Mouse (Mus musculus) hindlimb bud, embryonic 11.5 days (tissue): Measurements from ENCODE around the gene Ptprt.

Experiments used
- DNase-seq: peaks from one replicate; pipeline ENCODE4 v3.0.0-alpha.2; 2012; ENCODE audit warnings: low read depth, low spot score; ENCODE audit errors: extremely low spot score

The Ptprt gene

GRCm38 (mm10) chr2:161709316-161709715 lies 951.6 kb downstream of the Ptprt start:
- DNase-seq: no peak

- DNase-seq: no peak
Observed at GRCm38 (mm10) chr2:161706386-161706915, 954.5 kb downstream of the Ptprt start.

- no peak for DNase-seq
Observed at GRCm38 (mm10) chr2:161704811-161705210, 956.1 kb downstream of the Ptprt start.

GRCm38 (mm10) chr2:161704410-161704809 lies 956.5 kb downstream of the Ptprt start:
- no peak for DNase-seq

- DNase-seq: no peak
Observed at GRCm38 (mm10) chr2:161695819-161696218, 965.1 kb downstream of the Ptprt start.

- no peak for DNase-seq
Observed at GRCm38 (mm10) chr2:161668302-161668986, 992.5 kb downstream of the Ptprt start.

GRCm38 (mm10) chr2:161661912-161662311 lies 999.0 kb downstream of the Ptprt start:
- no peak for DNase-seq

GRCm38 (mm10) chr2:161660827-161661226 lies 1000.1 kb downstream of the Ptprt start:
- DNase-seq: no peak

- DNase-seq: no peak
Observed at GRCm38 (mm10) chr2:161657046-161657445, 1003.9 kb downstream of the Ptprt start.

- DNase-seq: no peak
Observed at GRCm38 (mm10) chr2:161656632-161657031, 1004.3 kb downstream of the Ptprt start.

GRCm38 (mm10) chr2:161640805-161641204 lies 1020.1 kb downstream of the Ptprt start:
- DNase-seq: no peak

GRCm38 (mm10) chr2:161634084-161634483 lies 1026.9 kb downstream of the Ptprt start:
- DNase-seq: no peak

- no peak for DNase-seq
Observed at GRCm38 (mm10) chr2:161625896-161626295, 1035.1 kb downstream of the Ptprt start.

GRCm38 (mm10) chr2:161608401-161608800 lies 1052.5 kb downstream of the Ptprt start:
- DNase-seq: no peak

- no peak for DNase-seq
Observed at GRCm38 (mm10) chr2:161607372-161607771, 1053.6 kb downstream of the Ptprt start.

GRCm38 (mm10) chr2:161600206-161600808 lies 1060.6 kb downstream of the Ptprt start:
- DNase-seq: no peak

GRCm38 (mm10) chr2:161593391-161594152 lies 1067.4 kb downstream of the Ptprt start:
- no peak for DNase-seq

- no peak for DNase-seq
Observed at GRCm38 (mm10) chr2:161574401-161574800, 1086.5 kb downstream of the Ptprt start.

- DNase-seq: no peak
Observed at GRCm38 (mm10) chr2:161572201-161572600, 1088.7 kb downstream of the Ptprt start.

GRCm38 (mm10) chr2:161570236-161570995 lies 1090.5 kb downstream of the Ptprt start:
- DNase-seq: no peak

GRCm38 (mm10) chr2:161561502-161561901 lies 1099.4 kb downstream of the Ptprt start:
- no peak for DNase-seq
